Mouse (Mus musculus) midbrain, embryonic 16.5 days (tissue): ENCODE data around the gene Uqcr11. TPM values are rescaled to one million over a fixed set of nuclear protein-coding genes. Genes with fewer than 3 reads are reported as not detected.

Experiments used
- ATAC-seq: fragments of 200-750 bp; cut with Nextera tagmentation; 2 replicates; pipeline ENCODE4 v1.8.0; 2017; ENCODE audit warnings: moderate TSS enrichment
- H3K27ac ChIP-seq: fragments of 300-500 bp; sonication (generic); 2 replicates; pipeline ENCODE4 v1.5.1; 2014; ENCODE audit warnings: mild to moderate bottlenecking, low read length, mixed read lengths
- H3K27me3 ChIP-seq: fragments of 300-500 bp; sonication (generic); 2 replicates; pipeline ENCODE4 v1.6.1; 2014; ENCODE audit warnings: low read depth, low read length, mixed read lengths; ENCODE audit not compliant: control insufficient read depth, insufficient read depth
- H3K36me3 ChIP-seq: fragments of 300-500 bp; sonication (generic); 2 replicates; pipeline ENCODE4 v1.6.1; 2014; ENCODE audit warnings: mild to moderate bottlenecking, low read length, moderate library complexity, mixed read lengths; ENCODE audit not compliant: control insufficient read depth, insufficient read depth
- H3K4me1 ChIP-seq: fragments of 300-500 bp; sonication (generic); 2 replicates; pipeline ENCODE4 v1.6.1; 2014; ENCODE audit warnings: mild to moderate bottlenecking, low read length, mixed read lengths; ENCODE audit not compliant: control insufficient read depth, insufficient read depth
- H3K4me2 ChIP-seq: fragments of 300-500 bp; sonication (generic); 2 replicates; pipeline ENCODE4 v1.6.1; 2014; ENCODE audit warnings: mild to moderate bottlenecking, low read length, mixed read lengths
- H3K4me3 ChIP-seq: fragments of 300-500 bp; sonication (generic); 2 replicates; pipeline ENCODE4 v1.5.1; 2014; ENCODE audit warnings: low read depth, mild to moderate bottlenecking, low read length, moderate library complexity, mixed read lengths
- H3K9ac ChIP-seq: fragments of 300-500 bp; sonication (generic); 2 replicates; pipeline ENCODE4 v1.6.1; 2014; ENCODE audit warnings: low read depth, low read length, mixed read lengths
- H3K9me3 ChIP-seq: fragments of 300-500 bp; sonication (generic); replicated peaks from 2 replicates; pipeline ENCODE4 v1.6.1; 2014; ENCODE audit warnings: mild to moderate bottlenecking, low read length, mixed read lengths; ENCODE audit not compliant: control insufficient read depth, poor library complexity, severe bottlenecking
- WGBS: fragments of 180-500 bp; shearing (Covaris S2); extraction: QIAGEN DNeasy Blood & Tissue Kit; methylation state at CpG from one replicate; pipeline ENCODE4 v1.1.7; 2014; 5-methylcytosine and 5-hydroxymethylcytosine counted together
- polyA plus RNA-seq: library from polyadenylated mRNA; unstranded; fragments of >200 nt; fragmentation: Nextera tagmentation; extraction: Ambion mirVana; gene quantifications from 2 replicates; pipeline ENCODE4 v1.2.1, GENCODE M21; 2015

Uqcr11 gene
- polyA plus RNA-seq, result 455 and 532 TPM in 2 replicates

- Histone ChIP-seq H3K4me2 (peak within 1 kb of the TSS; percentile 98), H3K9me3 (no peaks in the 10 kb centered on the region), H3K36me3 (peaks cover 36% of the 10 kb centered on the region), H3K27ac (peak within 1 kb of the TSS; percentile 79), H3K9ac (peak within 1 kb of the TSS; percentile 87), H3K4me1 (peaks cover 23% of the 10 kb centered on the region), H3K4me3 (peak within 1 kb of the TSS; percentile 90), H3K27me3 (no peaks in the 10 kb centered on the region)
- peak; percentile 83 for ATAC-seq
- 2% methylated on average over 27 of the region's 27 CpGs for WGBS
These were observed at the start of gene Uqcr11 for GRCm38 (mm10) chr10:80406684-80407501. Gene Uqcr11, minus strand, starts transcription at chr10:80406830.

- H3K36me3 ChIP-seq, result no peaks in the 10 kb centered on the region
- WGBS, result 89% methylated on average over 5 of the region's 5 CpGs
- no peak overlapping the region for H3K27ac ChIP-seq
- H3K9me3 ChIP-seq, result no peaks in the 10 kb centered on the region
- no peak overlapping the region for H3K9ac ChIP-seq
- no peak overlapping the region for H3K4me3 ChIP-seq
- no peak overlapping the region for H3K4me2 ChIP-seq
- ATAC-seq, result no peak
- H3K4me1 ChIP-seq, result no peaks in the 10 kb centered on the region
- H3K27me3 ChIP-seq, result no peaks in the 10 kb centered on the region
These were observed 49.1 kb upstream of the Uqcr11 start for GRCm38 (mm10) chr10:80455697-80456096.

GRCm38 (mm10) chr10:80454781-80455180 lies 48.2 kb upstream of the Uqcr11 start:
- 83% methylated on average over 5 of the region's 5 CpGs for WGBS

GRCm38 (mm10) chr10:80453601-80454000 lies 47.0 kb upstream of the Uqcr11 start:
- Histone ChIP-seq H3K36me3 (no peaks in the 10 kb centered on the region), H3K9me3 (no peaks in the 10 kb centered on the region), H3K4me2 (no peak overlapping the region), H3K4me3 (no peak overlapping the region), H3K9ac (no peak overlapping the region), H3K27ac (no peak overlapping the region), H3K4me1 (no peaks in the 10 kb centered on the region), H3K27me3 (no peaks in the 10 kb centered on the region)
- ATAC-seq, result no peak
- WGBS, result 80% methylated on average over 10 of the region's 10 CpGs

More at GRCm38 (mm10) chr10:80454781-80455180, 48.2 kb upstream of the Uqcr11 start:
- Histone ChIP-seq H3K4me1 (no peaks in the 10 kb centered on the region), H3K9me3 (no peaks in the 10 kb centered on the region), H3K36me3 (no peaks in the 10 kb centered on the region), H3K27me3 (no peaks in the 10 kb centered on the region), H3K4me3 (no peak overlapping the region), H3K4me2 (no peak overlapping the region), H3K27ac (no peak overlapping the region), H3K9ac (no peak overlapping the region)
- ATAC-seq, result no peak

GRCm38 (mm10) chr10:80450599-80450998 lies 44.0 kb upstream of the Uqcr11 start:
- Histone ChIP-seq H3K36me3 (no peaks in the 10 kb centered on the region), H3K27ac (no peak overlapping the region), H3K4me2 (no peak overlapping the region), H3K9me3 (no peaks in the 10 kb centered on the region), H3K4me1 (no peaks in the 10 kb centered on the region), H3K27me3 (no peaks in the 10 kb centered on the region; the same call in 1 of the 2 replicates), H3K4me3 (no peak overlapping the region), H3K9ac (no peak overlapping the region)
- ATAC-seq, result no peak
- WGBS, result 12% methylated on average over 6 of the region's 6 CpGs

- Histone ChIP-seq H3K4me3 (no peak overlapping the region), H3K36me3 (no peaks in the 10 kb centered on the region), H3K4me2 (peak overlapping the region; percentile 52), H3K9me3 (no peaks in the 10 kb centered on the region), H3K9ac (no peak overlapping the region), H3K27ac (no peak overlapping the region), H3K27me3 (no peaks in the 10 kb centered on the region; the same call in 1 of the 2 replicates), H3K4me1 (no peaks in the 10 kb centered on the region)
- WGBS, result 8% methylated on average over 26 of the region's 26 CpGs
- peak; percentile 90 for ATAC-seq
These were observed 39.4 kb upstream of the Uqcr11 start for GRCm38 (mm10) chr10:80445898-80446601.

- H3K9me3 ChIP-seq, result no peaks in the 10 kb centered on the region
- WGBS, result 41% methylated on average over 1 of the region's 1 CpGs
- no peak for ATAC-seq
- H3K9ac ChIP-seq, result no peak overlapping the region
- H3K36me3 ChIP-seq, result no peaks in the 10 kb centered on the region
- no peak overlapping the region for H3K4me3 ChIP-seq
- H3K27ac ChIP-seq, result no peak overlapping the region
- H3K4me1 ChIP-seq, result no peaks in the 10 kb centered on the region
- no peak overlapping the region for H3K4me2 ChIP-seq
- H3K27me3 ChIP-seq, result no peaks in the 10 kb centered on the region; the same call in 1 of the 2 replicates
These were observed 38.4 kb upstream of the Uqcr11 start for GRCm38 (mm10) chr10:80445052-80445451.

- Histone ChIP-seq H3K9me3 (no peaks in the 10 kb centered on the region), H3K4me1 (no peaks in the 10 kb centered on the region), H3K9ac (no peak overlapping the region), H3K36me3 (no peaks in the 10 kb centered on the region), H3K27ac (no peak overlapping the region), H3K4me3 (no peak overlapping the region), H3K27me3 (no peaks in the 10 kb centered on the region; the same call in 1 of the 2 replicates), H3K4me2 (no peak overlapping the region)
- 39% methylated on average over 5 of the region's 5 CpGs for WGBS
- no peak for ATAC-seq
These were observed 37.9 kb upstream of the Uqcr11 start for GRCm38 (mm10) chr10:80444339-80445045.
